Mouse (Mus musculus) adrenal gland, adult (tissue): ENCODE measurements around the gene Vmn1r235.
"Not testable (repeated sequence)": the region's sequence is repeated elsewhere in the genome, so short reads cannot be mapped to it uniquely, and the experiment has no call there.

Source experiments
- DNase-seq, 2 experiments: peaks; one replicate each; pipeline ENCODE4 v3.0.0; 2022 to 2023; ENCODE audit warnings: low spot score in 1 of 2; ENCODE audit not compliant: inconsistent age in 2 of 2

Vmn1r235 gene

DNA sequence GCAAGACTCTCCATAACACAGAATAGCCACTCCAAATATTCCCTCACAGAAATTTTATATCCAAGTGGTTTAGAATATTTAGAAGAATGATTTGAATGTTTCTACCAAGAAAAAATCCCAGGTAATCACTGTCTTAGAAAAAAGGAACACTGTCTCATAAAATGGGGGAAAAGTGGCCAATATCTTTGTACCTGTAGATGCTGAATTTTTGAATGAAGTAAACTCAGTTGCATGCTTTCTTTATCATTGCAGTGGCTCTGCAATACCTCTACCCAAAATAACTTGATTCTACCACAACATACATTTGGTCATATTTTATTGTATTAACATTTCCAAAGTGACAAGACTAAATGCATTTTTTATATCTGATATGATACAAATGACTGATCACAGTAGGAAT, at the start of gene Vmn1r235:
Vmn1r235 (plus strand) TSS at position 301 of the 400 bp plus-strand sequence.
- no peak for DNase-seq

DNA sequence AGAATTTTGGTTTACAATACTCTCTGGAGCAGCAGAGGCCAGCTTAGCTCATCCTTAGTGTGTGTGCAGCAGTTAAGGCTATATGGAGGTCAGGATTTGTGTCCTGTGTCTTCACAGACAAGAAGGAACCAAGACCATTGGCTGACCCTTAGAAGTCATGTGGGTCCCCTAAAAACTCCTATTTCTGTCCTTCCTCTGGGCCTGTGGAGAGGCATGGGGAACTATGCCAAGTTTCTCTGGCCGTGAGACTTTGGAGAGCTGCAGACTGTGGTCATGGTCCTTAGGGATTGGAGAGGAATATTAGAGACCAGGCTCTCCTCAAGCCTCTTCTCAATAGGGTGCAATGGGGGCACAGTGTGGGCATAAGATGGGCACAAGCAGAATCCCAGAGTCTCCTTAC, 45.1 kb upstream of the Vmn1r235 start:
- DNase-seq: not testable (repeated sequence)

DNA sequence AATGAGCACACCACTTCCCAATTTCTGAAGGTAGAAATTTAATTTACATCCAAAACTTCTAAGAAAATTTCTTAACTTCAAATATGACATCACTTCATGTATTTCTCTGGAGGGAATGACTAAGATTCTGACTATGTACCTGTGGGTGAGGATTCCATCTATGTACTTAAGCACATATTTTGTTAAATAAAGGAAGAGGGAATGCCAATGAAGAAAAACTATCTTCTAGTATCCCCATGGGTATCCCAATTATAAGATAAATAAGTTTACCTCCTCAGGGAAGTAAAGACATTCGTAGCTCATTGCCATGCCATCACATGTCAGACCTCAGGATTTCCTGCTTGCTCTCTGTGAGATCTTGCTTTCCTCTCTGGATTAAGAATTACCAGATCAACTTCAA, 30.4 kb upstream of the Vmn1r235 start, which contains the start of gene Vmn1r234:
Vmn1r234 (plus strand) TSS at position 301 of the 400 bp plus-strand sequence.
- DNase-seq: no peak

DNA sequence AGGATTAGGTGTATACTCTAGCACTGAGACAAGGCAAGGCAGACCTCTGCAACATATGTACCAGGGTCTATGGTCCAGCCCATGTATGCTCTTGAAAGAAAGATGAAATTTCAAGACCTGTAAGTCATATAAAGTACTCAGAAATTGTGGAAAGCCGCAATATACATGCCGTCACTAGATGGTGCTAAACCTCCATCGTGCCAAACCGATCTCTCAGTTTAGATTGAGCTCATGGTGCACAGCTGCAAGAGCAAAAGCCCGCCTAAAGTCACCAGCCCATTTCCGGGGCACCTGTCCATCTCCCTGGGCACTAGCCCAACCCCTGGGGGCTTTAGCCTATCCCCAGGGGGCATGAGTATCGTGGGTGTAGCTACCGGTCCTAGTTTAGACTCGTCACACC, 24.6 kb upstream of the Vmn1r235 start:
- peak; percentile 30 to 77 for DNase-seq

DNA sequence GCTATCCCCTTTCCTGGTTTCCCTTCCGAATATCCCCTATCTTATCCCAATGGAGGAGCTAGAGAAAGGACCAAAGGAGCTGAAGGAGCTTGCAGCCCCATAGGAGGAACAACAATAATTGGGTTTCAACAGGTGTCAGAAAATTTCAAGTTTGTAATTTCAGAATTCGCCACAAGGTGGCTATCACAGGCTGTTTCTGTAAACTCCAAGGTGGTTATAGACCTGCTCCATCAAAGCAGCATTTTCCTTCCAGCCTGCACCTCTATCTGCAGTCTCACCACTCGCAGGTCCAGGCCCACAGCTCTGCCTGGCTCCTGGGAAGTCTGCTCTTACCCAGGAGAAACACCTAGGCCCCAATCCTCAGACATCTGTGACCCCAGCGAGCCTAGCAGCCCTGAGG, 15.9 kb downstream of the Vmn1r235 start:
- DNase-seq: peak; percentile 6 to 83

DNA sequence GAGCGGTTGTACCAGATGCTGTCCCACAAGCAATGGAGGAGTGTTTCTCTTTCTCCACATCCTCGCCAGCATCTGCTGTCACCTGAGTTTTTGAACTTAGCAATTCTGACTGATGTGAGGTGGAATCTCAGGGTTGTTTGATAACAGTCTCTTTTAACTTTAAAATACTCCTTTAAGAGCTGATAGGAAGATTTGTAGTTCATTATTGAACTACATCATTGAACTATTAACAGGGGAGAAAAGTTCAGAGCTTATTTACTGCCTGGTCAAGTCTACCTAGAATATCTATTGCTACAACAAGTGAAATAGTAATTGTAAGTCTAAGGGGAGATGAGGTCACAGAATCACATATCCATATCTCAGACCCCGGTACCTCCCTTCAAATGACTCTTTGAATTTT, 26.4 kb downstream of the Vmn1r235 start, which contains the start of gene Vmn1r236:
Vmn1r236 (plus strand) TSS at position 301 of the 400 bp plus-strand sequence.
- DNase-seq: no peak

DNA sequence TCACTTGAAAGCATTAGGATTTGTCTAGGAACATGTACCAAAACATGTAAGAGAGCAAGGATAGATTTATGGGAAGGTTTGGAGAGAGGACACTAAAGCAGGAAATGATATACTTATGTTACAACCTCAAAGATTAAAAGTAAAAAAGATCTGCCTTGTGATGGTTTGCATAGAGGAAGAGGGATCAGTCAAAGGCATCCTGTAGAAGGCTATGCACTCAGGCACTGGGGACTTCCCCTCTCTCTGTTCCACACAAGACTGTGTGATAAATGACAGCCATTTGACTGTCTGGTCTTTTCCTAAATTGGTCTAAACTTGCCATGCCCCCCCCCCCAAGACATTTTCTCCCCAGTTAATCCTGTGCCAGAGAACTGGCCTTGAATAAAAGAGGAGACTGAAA, 28.2 kb downstream of the Vmn1r235 start:
- no peak for DNase-seq

DNA sequence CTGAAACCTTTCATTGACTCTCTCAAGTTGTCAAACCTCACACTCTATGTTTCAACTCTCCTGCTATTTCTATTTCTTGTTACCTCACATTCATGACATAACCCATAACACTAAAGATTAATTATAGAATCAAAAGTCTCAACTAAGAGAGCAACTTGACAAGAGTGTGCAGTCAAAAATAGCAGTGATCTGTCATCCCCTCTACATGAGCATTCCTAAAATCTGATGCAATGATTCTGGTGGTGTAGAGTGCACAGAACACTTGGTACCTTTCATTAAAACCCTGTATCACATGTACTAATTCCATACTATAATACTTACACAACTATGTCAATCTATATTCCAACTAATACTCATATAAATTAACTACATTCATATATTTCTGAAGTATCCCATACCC, 33.5 kb downstream of the Vmn1r235 start:
- DNase-seq: no peak

DNA sequence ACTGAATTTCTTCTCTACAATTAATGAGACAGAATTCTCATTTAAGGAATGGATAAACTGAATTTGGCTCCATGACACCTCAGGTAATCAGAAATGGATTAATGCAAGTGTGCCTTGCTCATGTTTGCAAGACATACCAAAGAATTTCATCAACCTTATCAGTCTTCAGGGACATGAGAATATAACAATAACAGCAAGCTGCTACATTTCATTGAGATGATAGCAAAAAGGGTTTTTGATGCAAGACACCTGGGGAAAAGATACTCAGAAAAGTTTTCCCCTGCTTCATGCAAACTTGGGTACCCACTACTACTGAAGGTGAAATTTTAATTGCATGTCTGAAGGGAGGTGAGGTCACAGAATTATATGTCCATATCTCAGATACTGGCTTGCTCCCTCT, 55.4 kb downstream of the Vmn1r235 start, which contains the start of gene Vmn1r237:
Vmn1r237 (plus strand) TSS at position 301 of the 400 bp plus-strand sequence.
- no peak for DNase-seq
